Mouse (Mus musculus): ENCODE results near the gene Bpifb4. TPM values are rescaled to one million over a fixed set of nuclear protein-coding genes. Genes with fewer than 3 reads are reported as not detected.
A peak's percentile ranks its signal among the peaks of the same experiment; 100 is the strongest.

Bpifb4 gene
- polyA plus RNA-seq, 2 experiments = 0.04 to 0.15 TPM

GRCm38 (mm10) chr2:153914151-153914550 is 23.9 kb upstream of the Bpifb4 start:
- WGBS (ENCODE audit: insufficient replicate concordance) = 56% methylated on average over 5 of the region's 5 CpGs
- Histone ChIP-seq H3K27ac (no peak overlapping the region), H3K27me3 (ENCODE audit: control insufficient read depth, insufficient read depth, low read length) (no peaks in the 10 kb centered on the region), H3K4me3 (ENCODE audit: insufficient read depth in 1 of 2, low read depth in 2 of 2, low read length in 2 of 2) (no peak overlapping the region), H3K4me1 (replicated peaks; ENCODE audit: control insufficient read depth in 2 of 2, insufficient read depth in 2 of 2, low read length in 1 of 2) (no peaks in the 10 kb centered on the region), H3K4me2 (ENCODE audit: low read depth) (no peak overlapping the region), H3K9ac (replicated peaks) (no peak overlapping the region), H3K9me3 (ENCODE audit: control insufficient read depth, low read length) (no peaks in the 10 kb centered on the region), H3K36me3 (replicated peaks; ENCODE audit: control insufficient read depth, insufficient read depth, low read depth) (no peaks in the 10 kb centered on the region)
- DNase-seq (ENCODE audit: low read depth in 3 of 3, low spot score in 3 of 3) (no peak), ATAC-seq (ENCODE audit: insufficient read depth) (no peak)
- TF ChIP-seq CTCF (IDR thresholded peaks at IDR 0.05; ENCODE audit: low read depth) = no peak
- no peak for TF ChIP-seq EP300 (IDR thresholded peaks at IDR 0.05; ENCODE audit: low read depth)

- WGBS (ENCODE audit: insufficient replicate concordance) = 58% methylated on average over 8 of the region's 8 CpGs
- no peak for ATAC-seq (ENCODE audit: insufficient read depth)
- H3K27me3 ChIP-seq (ENCODE audit: control insufficient read depth, insufficient read depth, low read length) = no peaks in the 10 kb centered on the region
- no peak within 1 kb of the TSS for H3K9ac ChIP-seq (replicated peaks)
- TF ChIP-seq EP300 (IDR thresholded peaks at IDR 0.05; ENCODE audit: low read depth) = no peak
- TF ChIP-seq CTCF (IDR thresholded peaks at IDR 0.05; ENCODE audit: low read depth) = no peak
- no peak for DNase-seq (ENCODE audit: low read depth in 3 of 3, low spot score in 3 of 3)
- H3K9me3 ChIP-seq (ENCODE audit: control insufficient read depth, low read length) = no peaks in the 10 kb centered on the region
- H3K36me3 ChIP-seq (replicated peaks; ENCODE audit: control insufficient read depth, insufficient read depth, low read depth) = no peaks in the 10 kb centered on the region
- H3K4me3 ChIP-seq (ENCODE audit: insufficient read depth in 1 of 2, low read depth in 2 of 2, low read length in 2 of 2) = no peak within 1 kb of the TSS
- H3K4me2 ChIP-seq (ENCODE audit: low read depth) = no peak within 1 kb of the TSS
- no peak within 1 kb of the TSS for H3K27ac ChIP-seq
- H3K4me1 ChIP-seq (replicated peaks; ENCODE audit: control insufficient read depth in 2 of 2, insufficient read depth in 2 of 2, low read length in 1 of 2) = no peaks in the 10 kb centered on the region
Measured at GRCm38 (mm10) chr2:153917930-153918329, 20.1 kb upstream of the Bpifb4 start, which contains the start of gene Bpifb3. Gene Bpifb3 (plus strand): TSS chr2:153918230.

- H3K9ac ChIP-seq (replicated peaks) = no peak overlapping the region
- no peak overlapping the region for H3K4me3 ChIP-seq (ENCODE audit: insufficient read depth in 1 of 2, low read depth in 2 of 2, low read length in 2 of 2)
- ATAC-seq (ENCODE audit: insufficient read depth) = no peak
- no peaks in the 10 kb centered on the region for H3K4me1 ChIP-seq (replicated peaks; ENCODE audit: control insufficient read depth in 2 of 2, insufficient read depth in 2 of 2, low read length in 1 of 2)
- no peak overlapping the region for H3K4me2 ChIP-seq (ENCODE audit: low read depth)
- no peaks in the 10 kb centered on the region for H3K36me3 ChIP-seq (replicated peaks; ENCODE audit: control insufficient read depth, insufficient read depth, low read depth)
- no peaks in the 10 kb centered on the region for H3K27me3 ChIP-seq (ENCODE audit: control insufficient read depth, insufficient read depth, low read length)
- no peak for DNase-seq (ENCODE audit: low read depth in 3 of 3, low spot score in 3 of 3)
- no peak overlapping the region for H3K27ac ChIP-seq
- TF ChIP-seq EP300 (IDR thresholded peaks at IDR 0.05; ENCODE audit: low read depth) (no peak), CTCF (IDR thresholded peaks at IDR 0.05; ENCODE audit: low read depth) (no peak)
- no peaks in the 10 kb centered on the region for H3K9me3 ChIP-seq (ENCODE audit: control insufficient read depth, low read length)
- WGBS (ENCODE audit: insufficient replicate concordance) = 63% methylated on average over 6 of the region's 6 CpGs
Measured at GRCm38 (mm10) chr2:153921246-153921645, 16.8 kb upstream of the Bpifb4 start.

GRCm38 (mm10) chr2:153929871-153930413 is 8.1 kb upstream of the Bpifb4 start:
- no peaks in the 10 kb centered on the region for H3K9me3 ChIP-seq (ENCODE audit: control insufficient read depth, low read length)
- H3K4me1 ChIP-seq (replicated peaks; ENCODE audit: control insufficient read depth in 2 of 2, insufficient read depth in 2 of 2, low read length in 1 of 2) = no peaks in the 10 kb centered on the region
- H3K27ac ChIP-seq = no peak overlapping the region
- H3K4me3 ChIP-seq (ENCODE audit: insufficient read depth in 1 of 2, low read depth in 2 of 2, low read length in 2 of 2) = no peak overlapping the region
- TF ChIP-seq CTCF (IDR thresholded peaks at IDR 0.05; ENCODE audit: low read depth) = peak; percentile 91
- TF ChIP-seq EP300 (IDR thresholded peaks at IDR 0.05; ENCODE audit: low read depth) = no peak
- 32% methylated on average over 3 of the region's 3 CpGs for WGBS (ENCODE audit: insufficient replicate concordance)
- H3K27me3 ChIP-seq (ENCODE audit: control insufficient read depth, insufficient read depth, low read length) = no peaks in the 10 kb centered on the region
- H3K4me2 ChIP-seq (ENCODE audit: low read depth) = no peak overlapping the region
- no peak overlapping the region for H3K9ac ChIP-seq (replicated peaks)
- DNase-seq (ENCODE audit: low read depth in 3 of 3, low spot score in 3 of 3) = peak in 1 of 3 experiments; percentile 14
- no peaks in the 10 kb centered on the region for H3K36me3 ChIP-seq (replicated peaks; ENCODE audit: control insufficient read depth, insufficient read depth, low read depth)
- no peak for ATAC-seq (ENCODE audit: insufficient read depth)

- TF ChIP-seq CTCF (IDR thresholded peaks at IDR 0.05; ENCODE audit: low read depth) (no peak), EP300 (IDR thresholded peaks at IDR 0.05; ENCODE audit: low read depth) (no peak)
Measured at GRCm38 (mm10) chr2:153931125-153931524, 6.9 kb upstream of the Bpifb4 start.

More at GRCm38 (mm10) chr2:153931125-153931524, 6.9 kb upstream of the Bpifb4 start:
- H3K27me3 ChIP-seq (ENCODE audit: control insufficient read depth, insufficient read depth, low read length) = no peaks in the 10 kb centered on the region
- no peak overlapping the region for H3K4me2 ChIP-seq (ENCODE audit: low read depth)
- H3K9ac ChIP-seq (replicated peaks) = no peak overlapping the region
- H3K4me1 ChIP-seq (replicated peaks; ENCODE audit: control insufficient read depth in 2 of 2, insufficient read depth in 2 of 2, low read length in 1 of 2) = no peaks in the 10 kb centered on the region
- no peak overlapping the region for H3K27ac ChIP-seq
- no peak overlapping the region for H3K4me3 ChIP-seq (ENCODE audit: insufficient read depth in 1 of 2, low read depth in 2 of 2, low read length in 2 of 2)
- no peaks in the 10 kb centered on the region for H3K9me3 ChIP-seq (ENCODE audit: control insufficient read depth, low read length)
- no peaks in the 10 kb centered on the region for H3K36me3 ChIP-seq (replicated peaks; ENCODE audit: control insufficient read depth, insufficient read depth, low read depth)
- ATAC-seq (ENCODE audit: insufficient read depth) = no peak
- no peak for DNase-seq (ENCODE audit: low read depth in 3 of 3, low spot score in 3 of 3)
- WGBS (ENCODE audit: insufficient replicate concordance) = 66% methylated on average over 6 of the region's 6 CpGs

All from liver, embryonic 14.5 days (tissue).